Mouse (Mus musculus) cerebellum, adult (tissue): ENCODE measurements at regions not wholly inside any gene's neighbourhood (a gene's known extent, or its start where the extent isn't known, plus 50 kb on each side); places are given as distances from the start of the nearest gene placed in this dataset.

Experiments
- ATAC-seq: cut with Nextera tagmentation; 2 replicates; pipeline ENCODE4 v1.9.2; 2017; ENCODE audit warnings: mild to moderate bottlenecking, moderate library complexity, mixed read lengths; ENCODE audit not compliant: insufficient number of reproducible peaks, low FRiP score, low TSS enrichment

- no peak for ATAC-seq
Observed at GRCm38 (mm10) chr12:54577235-54577634, 79.1 kb downstream of the Sptssa start.

- no peak for ATAC-seq
Observed at GRCm38 (mm10) chr12:54576821-54577220, 79.6 kb downstream of the Sptssa start.

- ATAC-seq: no peak
Observed at GRCm38 (mm10) chr12:54572866-54573265, 83.5 kb downstream of the Sptssa start.

- no peak for ATAC-seq
Observed at GRCm38 (mm10) chr12:54568078-54568931, 88.1 kb downstream of the Sptssa start.

GRCm38 (mm10) chr12:54567426-54567790 lies 89.0 kb downstream of the Sptssa start:
- no peak for ATAC-seq

GRCm38 (mm10) chr12:54566532-54567425 lies 89.6 kb downstream of the Sptssa start:
- no peak for ATAC-seq

GRCm38 (mm10) chr12:54561981-54562380 lies 94.4 kb downstream of the Sptssa start:
- ATAC-seq: no peak

- 0 out of 2 replicates have a peak, but pooled peaks have one; percentile 45 for ATAC-seq
Observed at GRCm38 (mm10) chr12:54558106-54558505, 98.3 kb downstream of the Sptssa start.

GRCm38 (mm10) chr12:54549659-54550058 lies 106.7 kb downstream of the Sptssa start:
- no peak for ATAC-seq

GRCm38 (mm10) chr12:54545821-54546608 lies 110.4 kb downstream of the Sptssa start:
- peak; percentile 68 for ATAC-seq

GRCm38 (mm10) chr12:54538320-54538705 lies 118.1 kb downstream of the Sptssa start:
- no peak for ATAC-seq

GRCm38 (mm10) chr12:54537690-54538319 lies 118.6 kb downstream of the Sptssa start:
- ATAC-seq: no peak

- no peak for ATAC-seq
Observed at GRCm38 (mm10) chr12:54537022-54537421, 119.4 kb downstream of the Sptssa start.

GRCm38 (mm10) chr12:54535556-54536516 lies 120.5 kb downstream of the Sptssa start:
- ATAC-seq: no peak

- ATAC-seq: no peak
Observed at GRCm38 (mm10) chr12:54534910-54535309, 121.5 kb downstream of the Sptssa start.

GRCm38 (mm10) chr12:54533134-54533533 lies 123.2 kb downstream of the Sptssa start:
- ATAC-seq: no peak

GRCm38 (mm10) chr12:54532062-54532461 lies 124.3 kb downstream of the Sptssa start:
- no peak for ATAC-seq

- ATAC-seq: no peak
Observed at GRCm38 (mm10) chr12:54528046-54528445, 128.3 kb downstream of the Sptssa start.

- no peak for ATAC-seq
Observed at GRCm38 (mm10) chr12:54527577-54527976, 128.8 kb downstream of the Sptssa start.
